Mouse (Mus musculus): ENCODE results near the gene Pkp4.

- TF ChIP-seq RAD21 (IDR thresholded peaks at IDR 0.05; ENCODE audit: low read depth, low read length) (no peak), ZC3H11A (IDR thresholded peaks at IDR 0.05; ENCODE audit: low read depth, low read length) (no peak), NELFE (IDR thresholded peaks at IDR 0.05; ENCODE audit: low read depth, low read length) (no peak), GABPA (IDR thresholded peaks at IDR 0.05; ENCODE audit: low read depth, low read length) (no peak), POLR2A (IDR thresholded peaks at IDR 0.05; ENCODE audit: control insufficient read depth in 1 of 2, insufficient read depth in 1 of 2, low read depth in 1 of 2, low read length in 2 of 2, poor library complexity in 1 of 2) (no peak), SMC3 (IDR thresholded peaks at IDR 0.05; ENCODE audit: low read depth, low read length) (no peak)
Measured at GRCm38 (mm10) chr2:59205092-59205491, 44.4 kb downstream of the Pkp4 start.
